Mouse (Mus musculus): ENCODE measurements around the gene Gpr153.

DNA sequence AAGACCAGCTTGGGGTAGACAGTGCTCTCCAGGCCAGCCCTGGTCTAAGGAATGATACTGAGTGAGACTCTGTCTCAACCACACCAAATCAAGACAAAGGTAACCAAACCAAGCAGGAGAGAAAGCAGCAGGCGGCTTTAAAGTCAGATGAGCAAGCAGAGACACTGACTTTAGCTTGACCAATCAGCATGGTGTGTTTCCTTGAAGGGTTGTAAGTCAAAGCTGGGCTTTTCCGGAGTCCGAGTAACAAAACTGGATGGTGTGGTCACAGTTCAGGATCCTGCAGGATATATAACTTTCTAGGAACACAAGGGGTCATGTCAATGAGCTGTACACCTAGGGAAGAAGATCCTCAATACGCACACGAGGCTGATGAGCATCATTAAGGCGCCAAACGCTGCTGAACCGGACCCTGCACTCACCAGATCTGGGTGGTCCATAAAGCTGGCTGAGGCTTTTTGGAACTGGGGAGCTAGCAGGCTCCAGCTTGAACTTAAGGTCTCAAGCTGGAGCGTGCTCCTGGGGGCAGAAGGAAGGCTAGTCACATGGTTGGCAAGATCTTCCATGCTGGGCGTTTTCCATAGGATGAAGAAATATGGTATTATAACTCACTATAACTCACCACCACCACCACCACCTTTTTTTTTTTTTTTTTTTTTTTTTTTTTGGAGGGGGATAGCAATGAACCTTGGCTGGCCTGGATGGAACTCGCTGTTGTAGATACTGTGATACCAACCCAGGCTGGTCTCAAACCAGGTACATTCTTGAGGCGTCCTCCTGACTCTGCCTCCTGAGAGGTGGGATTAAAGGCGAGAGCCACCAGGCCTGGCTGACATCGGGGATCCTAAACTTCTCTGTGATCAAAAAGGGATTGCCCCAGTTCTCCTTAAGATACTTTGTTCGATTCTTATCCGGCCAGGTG lies 50.9 kb downstream of the Gpr153 start:
- no peak for TF ChIP-seq CTCF (conservative IDR thresholded peaks at IDR 0.05; ENCODE audit: insufficient read depth, insufficient read length, low read depth, low read length)
- no peak for TF ChIP-seq POLR2A (IDR thresholded peaks at IDR 0.05; ENCODE audit: low read depth, low read length)
